Mouse (Mus musculus): ENCODE results near the gene Prss35.

DNA sequence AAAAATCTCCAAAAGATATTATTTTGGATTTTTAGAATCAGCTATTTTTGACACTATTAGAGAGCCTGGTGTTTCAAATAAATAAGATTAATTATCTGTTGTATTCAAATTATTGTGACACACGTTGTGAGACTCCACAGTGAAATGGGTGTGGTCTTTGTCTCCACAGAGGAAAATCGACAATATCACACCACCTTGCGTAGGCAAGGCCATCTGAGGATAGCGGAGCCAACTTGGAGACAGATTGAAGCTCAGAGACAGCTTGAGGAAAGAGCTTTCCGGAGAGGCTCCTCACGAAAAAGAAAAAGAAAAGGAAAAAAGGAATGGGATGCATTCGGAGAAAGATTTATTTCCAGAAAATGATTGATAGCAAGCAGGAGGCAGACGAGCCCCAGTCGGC is 8.7 kb upstream of the Prss35 start:
- TF ChIP-seq POLR2A (IDR thresholded peaks at IDR 0.05; ENCODE audit: extremely low read depth, insufficient read depth, low read length) (no peak), CTCF (IDR thresholded peaks at IDR 0.05; ENCODE audit: low read depth, low read length) (no peak)

All from liver, adult 2 months (tissue).